Mouse (Mus musculus) MEL (cell line): ENCODE data around the gene Gnai3. TPM values are rescaled to one million over a fixed set of nuclear protein-coding genes. Genes with fewer than 3 reads are reported as not detected.

Experiments
- DNase-seq: peaks from one replicate; pipeline ENCODE4 v3.0.0; 2011; ENCODE audit warnings: low read depth, low spot score
- H3K27ac ChIP-seq: 2 replicates; pipeline ENCODE4 v1.5.1; 2012; ENCODE audit warnings: low read depth, mild to moderate bottlenecking, control low read depth, low read length, moderate library complexity; ENCODE audit not compliant: control insufficient read depth
- H3K27me3 ChIP-seq, 2 experiments: fragments of 150-350 bp in 1 of 2; sonication (generic) in 1 of 2; 2 replicates each; pipeline ENCODE4 v1.6.1; 2012; ENCODE audit warnings: low read length in 2 of 2, mild to moderate bottlenecking in 2 of 2, improper control_type of control experiment in 1 of 2, moderate library complexity in 1 of 2; ENCODE audit not compliant: insufficient read depth in 2 of 2, control insufficient read depth in 1 of 2
- H3K36me3 ChIP-seq, 2 experiments: 2 replicates each; pipeline ENCODE4 v1.6.1; 2012 to 2014; ENCODE audit warnings: low read length in 2 of 2, improper control_type of control experiment in 1 of 2, inconsistent platforms in 1 of 2, mild to moderate bottlenecking in 1 of 2; ENCODE audit not compliant: insufficient read depth in 2 of 2, control insufficient read depth in 1 of 2
- H3K4me1 ChIP-seq, 2 experiments: fragments of 150-350 bp in 1 of 2; sonication (generic) in 1 of 2; 2 replicates each; pipeline ENCODE4 v1.6.1; 2012; ENCODE audit warnings: low read length in 2 of 2, improper control_type of control experiment in 1 of 2, mild to moderate bottlenecking in 1 of 2; ENCODE audit not compliant: insufficient read depth in 2 of 2, control insufficient read depth in 1 of 2
- H3K4me3 ChIP-seq, 2 experiments: fragments of 150-350 bp in 1 of 2; sonication (generic) in 1 of 2; 2 replicates each; pipeline ENCODE4 v1.5.1; 2012; ENCODE audit warnings: low read depth in 2 of 2, low read length in 2 of 2, mild to moderate bottlenecking in 2 of 2, moderate library complexity in 2 of 2, control low read depth in 1 of 2, improper control_type of control experiment in 1 of 2; ENCODE audit not compliant: control insufficient read depth in 1 of 2, insufficient read depth in 1 of 2
- H3K79me2 ChIP-seq: 2 replicates; pipeline ENCODE4 v1.6.1; 2012; ENCODE audit warnings: mild to moderate bottlenecking, low read length, moderate library complexity; ENCODE audit not compliant: control insufficient read depth, poor library complexity, insufficient read depth
- H3K9ac ChIP-seq: 2 replicates; pipeline ENCODE4 v1.6.1; 2012; ENCODE audit warnings: low read depth, mild to moderate bottlenecking, control low read depth, low read length, moderate library complexity; ENCODE audit not compliant: control insufficient read depth, poor library complexity, severe bottlenecking
- H3K9me3 ChIP-seq: fragments of 150-350 bp; sonication (generic); replicated peaks from 2 replicates; pipeline ENCODE4 v1.6.1; 2012; ENCODE audit warnings: mild to moderate bottlenecking, low read length, improper control_type of control experiment, moderate library complexity; ENCODE audit not compliant: insufficient read depth
- CHD1 ChIP-seq: IDR thresholded peaks from 2 replicates; pipeline ENCODE4 v1.6.1; 2012; ENCODE audit warnings: low read depth, mild to moderate bottlenecking, inconsistent platforms, low read length, improper control_type of control experiment
- CHD2 ChIP-seq: IDR thresholded peaks from 2 replicates; pipeline ENCODE4 v1.6.1; 2011; ENCODE audit warnings: low read length, improper control_type of control experiment
- E2F4 ChIP-seq: IDR thresholded peaks from 2 replicates; pipeline ENCODE4 v1.6.1; 2011; ENCODE audit warnings: low read depth, low read length, improper control_type of control experiment, borderline replicate concordance
- ETS1 ChIP-seq: IDR thresholded peaks from 2 replicates; pipeline ENCODE4 v1.6.1; 2012; ENCODE audit warnings: low read depth, mild to moderate bottlenecking, inconsistent platforms, low read length, improper control_type of control experiment, moderate library complexity
- JUND ChIP-seq: IDR thresholded peaks from 2 replicates; pipeline ENCODE4 v1.6.1; 2011; ENCODE audit warnings: low read depth, mild to moderate bottlenecking, improper control_type of control experiment, low read length
- KAT2A ChIP-seq: conservative IDR thresholded peaks from 2 replicates; pipeline ENCODE4 v1.6.1; 2012; ENCODE audit warnings: low read depth, low read length, improper control_type of control experiment, inconsistent platforms
- MAX ChIP-seq: IDR thresholded peaks from 2 replicates; pipeline ENCODE4 v1.6.1; 2011; ENCODE audit warnings: low read length, improper control_type of control experiment
- MAZ ChIP-seq: IDR thresholded peaks from 2 replicates; pipeline ENCODE4 v1.6.1; 2012; ENCODE audit warnings: low read depth, mild to moderate bottlenecking, inconsistent platforms, low read length, improper control_type of control experiment
- MXI1 ChIP-seq: IDR thresholded peaks from 2 replicates; pipeline ENCODE4 v1.6.1; 2011; ENCODE audit warnings: mild to moderate bottlenecking, low read depth, low read length, improper control_type of control experiment
- MYB ChIP-seq: IDR thresholded peaks from 2 replicates; pipeline ENCODE4 v1.6.1; 2011; ENCODE audit warnings: mild to moderate bottlenecking, low read depth, low read length, improper control_type of control experiment
- POLR2A ChIP-seq, 2 experiments: IDR thresholded peaks; 2 replicates each; pipeline ENCODE4 v1.6.1; 2011 to 2012; ENCODE audit warnings: low read length in 2 of 2, mild to moderate bottlenecking in 2 of 2, control low read depth in 1 of 2, improper control_type of control experiment in 1 of 2, low read depth in 1 of 2, moderate library complexity in 1 of 2; ENCODE audit not compliant: control insufficient read depth in 1 of 2, insufficient read depth in 1 of 2, poor library complexity in 1 of 2
- POLR2AphosphoS2 ChIP-seq: IDR thresholded peaks from 2 replicates; pipeline ENCODE4 v1.6.1; 2011; ENCODE audit warnings: low read length, improper control_type of control experiment
- RCOR1 ChIP-seq: IDR thresholded peaks from 2 replicates; pipeline ENCODE4 v1.6.1; 2012; ENCODE audit warnings: low read depth, mild to moderate bottlenecking, inconsistent platforms, low read length, improper control_type of control experiment
- SIN3A ChIP-seq: IDR thresholded peaks from 2 replicates; pipeline ENCODE4 v1.6.1; 2012; ENCODE audit warnings: low read length, improper control_type of control experiment, inconsistent platforms
- SMC3 ChIP-seq: IDR thresholded peaks from 2 replicates; pipeline ENCODE4 v1.6.1; 2011; ENCODE audit warnings: low read depth, low read length, improper control_type of control experiment
- TAL1 ChIP-seq: IDR thresholded peaks from 2 replicates; pipeline ENCODE4 v1.6.1; 2012; ENCODE audit warnings: mild to moderate bottlenecking, inconsistent platforms, low read length, moderate library complexity, mixed read lengths
- UBTF ChIP-seq: IDR thresholded peaks from 2 replicates; pipeline ENCODE4 v1.6.1; 2012; ENCODE audit warnings: low read depth, mild to moderate bottlenecking, inconsistent platforms, low read length, improper control_type of control experiment, moderate library complexity, borderline replicate concordance; ENCODE audit not compliant: insufficient read depth
- USF2 ChIP-seq, 2 experiments: IDR thresholded peaks; 2 replicates each; pipeline ENCODE4 v1.6.1; 2011 to 2012; ENCODE audit warnings: improper control_type of control experiment in 2 of 2, low read length in 2 of 2, borderline replicate concordance in 1 of 2, inconsistent platforms in 1 of 2, low read depth in 1 of 2, mild to moderate bottlenecking in 1 of 2; ENCODE audit not compliant: insufficient read depth in 1 of 2
- ZC3H11A ChIP-seq: IDR thresholded peaks from 2 replicates; pipeline ENCODE4 v1.6.1; 2012; ENCODE audit warnings: low read depth, mild to moderate bottlenecking, inconsistent platforms, low read length, improper control_type of control experiment
- ZKSCAN1 ChIP-seq: IDR thresholded peaks from 2 replicates; pipeline ENCODE4 v1.6.1; 2012; ENCODE audit warnings: low read depth, mild to moderate bottlenecking, inconsistent platforms, low read length, improper control_type of control experiment, moderate library complexity
- ZMIZ1 ChIP-seq: IDR thresholded peaks from 2 replicates; pipeline ENCODE4 v1.6.1; 2012; ENCODE audit warnings: low read depth, mild to moderate bottlenecking, inconsistent platforms, low read length, improper control_type of control experiment, moderate library complexity
- polyA plus RNA-seq, 2 experiments: library from polyadenylated mRNA; stranded (reverse) in 1 of 2; unstranded in 1 of 2; fragments of >175 nt in 1 of 2; fragments of >200 nt in 1 of 2; gene quantifications; 2 replicates each; pipeline versions ENCODE4 v1.2.1 to v1.2.4; 2012; ENCODE audit warnings: low replicate concordance in 2 of 2, low read depth in 1 of 2; ENCODE audit not compliant: insufficient read length in 2 of 2, insufficient read depth in 1 of 2, missing spikeins in 1 of 2
- total RNA-seq: library from RNA; depleted of rRNA; stranded (reverse); fragments of 300-350 nt; gene quantifications from 2 replicates; pipeline ENCODE4 v1.2.3, GENCODE M21; 2012

Gnai3 gene
- total and polyA plus RNA-seq, 3 experiments: 74.2 to 96.4 (median 92.1) TPM

DNA sequence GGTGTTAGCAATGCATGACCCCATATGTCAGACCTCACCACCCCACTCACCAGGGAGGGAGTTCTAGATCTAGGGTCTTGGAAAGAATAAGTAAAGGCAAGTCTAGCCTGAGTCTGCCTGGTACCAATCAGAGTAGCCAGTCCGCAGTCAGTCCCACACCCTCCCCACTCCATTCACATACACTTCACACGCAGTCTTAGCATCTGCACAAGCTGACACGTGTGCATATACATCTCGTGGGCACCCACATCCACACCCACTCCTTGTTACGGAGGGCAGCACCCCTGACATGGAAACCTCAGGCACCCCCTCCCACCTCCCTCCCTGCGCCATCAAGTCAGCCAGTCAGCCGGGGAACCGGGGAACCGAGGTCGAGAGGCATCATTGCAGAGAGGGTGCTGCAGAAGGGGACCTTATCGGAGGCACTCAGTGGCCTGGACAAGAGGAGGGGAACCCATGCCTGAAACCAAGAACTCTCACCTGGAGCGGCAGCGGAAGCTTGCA is 61.1 kb downstream of the Gnai3 start:
- DNase-seq: no peak
- Histone ChIP-seq H3K9ac (peak overlapping the region; percentile 56), H3K4me1 (peaks cover 12 to 34% of the 10 kb centered on the region in 2 experiments)

DNA sequence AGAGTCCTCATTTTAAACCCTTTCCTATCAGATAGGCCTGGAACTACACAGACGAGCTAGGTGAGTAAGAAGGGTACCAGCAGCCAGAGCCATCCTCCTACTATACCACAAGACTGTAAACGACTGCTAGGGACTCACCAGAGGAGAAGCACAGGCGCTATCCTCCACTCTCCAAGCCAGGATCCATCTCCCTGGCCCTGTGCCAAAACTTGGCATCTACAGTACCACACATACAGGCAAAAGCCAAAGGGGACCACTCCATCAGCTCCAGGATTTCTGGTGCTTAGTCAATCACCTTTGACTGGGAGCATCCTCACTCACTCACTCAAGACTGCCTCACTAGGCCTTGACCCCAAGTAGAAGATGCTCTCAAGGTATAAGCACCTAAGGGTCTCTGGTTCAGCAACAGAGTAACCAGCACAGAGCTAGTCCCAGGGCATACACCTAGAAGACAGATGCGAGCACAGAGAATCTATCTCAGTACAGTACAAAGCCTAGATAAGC is 62.0 kb downstream of the Gnai3 start:
- TF ChIP-seq KAT2A (no peak), MYB (no peak), MAZ (no peak), TAL1 (no peak), E2F4 (no peak), ETS1 (no peak), MXI1 (no peak), ZC3H11A (no peak), ZKSCAN1 (no peak), CHD1 (no peak), USF2 (IDR thresholded peaks at IDR 0.05; ENCODE audit: borderline replicate concordance in 1 of 2, insufficient read depth in 1 of 2, low read depth in 1 of 2, low read length in 2 of 2) (no peak), JUND (no peak)
- TF ChIP-seq, all 39 proteins: peak for 0
- Histone ChIP-seq H3K27ac (peak overlapping the region; percentile 70), H3K4me1 (peaks cover 12 to 34% of the 10 kb centered on the region in 2 experiments), H3K79me2 (peaks cover 53% of the 10 kb centered on the region), H3K9me3 (no peaks in the 10 kb centered on the region), H3K4me3 (peak overlapping the region; percentile 25 to 89), H3K36me3 (peaks cover 2 to 34% of the 10 kb centered on the region in 2 experiments), H3K27me3 (no peaks in the 10 kb centered on the region), H3K9ac (peak overlapping the region; percentile 54)
- peak; percentile 28 for DNase-seq

More for the DNA sequence above, 61.1 kb downstream of the Gnai3 start:
- no peak for TF ChIP-seq RCOR1
- TF ChIP-seq POLR2A (IDR thresholded peaks at IDR 0.05; ENCODE audit: control insufficient read depth in 1 of 2, insufficient read depth in 1 of 2, low read depth in 1 of 2, low read length in 2 of 2, poor library complexity in 1 of 2): 0 out of 4 replicates have a peak, but pooled peaks of 1 of the 2 experiments have one; percentile 17
- no peak for TF ChIP-seq MYB
- TF ChIP-seq UBTF: 0 out of 2 replicates have a peak, but pooled peaks have one; percentile 18
- TF ChIP-seq SIN3A: no peak
- TF ChIP-seq TAL1: no peak
- TF ChIP-seq ETS1: no peak
- TF ChIP-seq MAX: no peak
- TF ChIP-seq MXI1: peak; percentile 28; the same call in 1 of the 2 replicates
- no peak for TF ChIP-seq SMC3
- no peak for TF ChIP-seq POLR2AphosphoS2
- no peak for TF ChIP-seq ZMIZ1
- TF ChIP-seq E2F4: no peak
- no peak for TF ChIP-seq CHD2
- no peak for TF ChIP-seq JUND
- Histone ChIP-seq H3K27me3 (no peaks in the 10 kb centered on the region), H3K4me3 (peak overlapping the region; percentile 81 to 89), H3K79me2 (peaks cover 53% of the 10 kb centered on the region), H3K36me3 (peaks cover 2 to 34% of the 10 kb centered on the region in 2 experiments), H3K27ac (peak overlapping the region; percentile 13), H3K9me3 (no peaks in the 10 kb centered on the region)
